Mouse (Mus musculus) erythroblast, embryonic 14.5 days (primary cell): ENCODE measurements around the gene Megf6. TPM values are rescaled to one million over a fixed set of nuclear protein-coding genes. Genes with fewer than 3 reads are reported as not detected.

ENCODE experiments used
- H3K27me3 ChIP-seq: 2 replicates; pipeline ENCODE4 v1.6.1; 2012; ENCODE audit warnings: inconsistent platforms; ENCODE audit not compliant: control insufficient read depth
- H3K36me3 ChIP-seq: 2 replicates; pipeline ENCODE4 v1.6.1; 2012; ENCODE audit warnings: mild to moderate bottlenecking, inconsistent platforms; ENCODE audit not compliant: control insufficient read depth
- H3K4me1 ChIP-seq: 2 replicates; pipeline ENCODE4 v1.6.1; 2012; ENCODE audit warnings: inconsistent platforms; ENCODE audit not compliant: control insufficient read depth
- H3K4me3 ChIP-seq: replicated peaks from 2 replicates; pipeline ENCODE3; 2012; ENCODE audit warnings: moderate library complexity, mild to moderate bottlenecking, inconsistent platforms
- H3K9me3 ChIP-seq: 2 replicates; pipeline ENCODE4 v1.6.1; 2012; ENCODE audit warnings: low read length, inconsistent platforms, mixed read lengths; ENCODE audit not compliant: control insufficient read depth
- GATA1 ChIP-seq: IDR thresholded peaks from 2 replicates; pipeline ENCODE4 v1.6.1; 2012; ENCODE audit warnings: low read length, inconsistent platforms, mixed read lengths
- TAL1 ChIP-seq: IDR thresholded peaks from 3 replicates; pipeline ENCODE4 v1.6.1; 2012; ENCODE audit warnings: low read length, inconsistent platforms, mixed read lengths
- polyA plus RNA-seq: library from polyadenylated mRNA; stranded (reverse); fragments of >175 nt; gene quantifications from 2 replicates; pipeline ENCODE4 v1.2.3, GENCODE M21; 2012

The Megf6 gene
- polyA plus RNA-seq, 1 experiment, result under 0.01 TPM

- Histone ChIP-seq H3K27me3 (peaks cover 63% of the 10 kb centered on the region), H3K9me3 (peaks cover 2% of the 10 kb centered on the region; the same call in 1 of the 2 replicates), H3K36me3 (no peaks in the 10 kb centered on the region), H3K4me3 (no peak overlapping the region), H3K4me1 (peaks cover 2% of the 10 kb centered on the region)
- no peak for TF ChIP-seq GATA1
- TF ChIP-seq TAL1, result no peak
These were observed 1.5 kb downstream of the Megf6 start for GRCm38 (mm10) chr4:154171931-154172604.

GRCm38 (mm10) chr4:154177257-154177656 is 6.7 kb downstream of the Megf6 start:
- Histone ChIP-seq H3K36me3 (no peaks in the 10 kb centered on the region), H3K27me3 (peaks cover 20% of the 10 kb centered on the region), H3K9me3 (no peaks in the 10 kb centered on the region), H3K4me1 (no peaks in the 10 kb centered on the region; the same call in 1 of the 2 replicates), H3K4me3 (no peak overlapping the region)
- TF ChIP-seq TAL1 (no peak), GATA1 (no peak)

DNA sequence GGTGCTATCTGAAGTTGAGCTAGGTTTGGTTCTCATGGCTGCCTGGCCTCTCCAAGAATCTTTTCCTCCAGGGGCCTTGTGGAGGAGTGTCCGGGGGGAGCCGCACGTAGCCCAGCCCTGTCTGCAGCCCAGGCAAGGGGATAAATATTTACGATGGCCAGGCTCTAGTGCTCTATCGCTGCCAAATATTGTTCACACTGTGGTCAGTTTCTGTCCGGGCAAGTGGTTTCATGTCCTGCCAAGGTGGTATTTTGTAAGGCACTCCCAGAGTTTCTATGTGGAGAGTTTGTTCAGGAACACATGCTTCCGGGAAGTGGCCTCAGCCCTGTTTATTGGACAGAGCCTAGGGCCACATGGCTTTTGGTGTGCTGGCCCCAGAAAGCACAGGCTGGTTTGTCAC is 10.5 kb downstream of the Megf6 start:
- no peak for TF ChIP-seq GATA1
- TF ChIP-seq TAL1, result no peak
- H3K4me1 ChIP-seq, result no peaks in the 10 kb centered on the region; the same call in 1 of the 2 replicates
- no peaks in the 10 kb centered on the region for H3K9me3 ChIP-seq

GRCm38 (mm10) chr4:154183566-154183965 is 13.0 kb downstream of the Megf6 start:
- TF ChIP-seq TAL1 (no peak), GATA1 (no peak)
- H3K9me3 ChIP-seq, result no peaks in the 10 kb centered on the region
- H3K27me3 ChIP-seq, result no peaks in the 10 kb centered on the region

More for the DNA sequence above, 10.5 kb downstream of the Megf6 start:
- H3K27me3 ChIP-seq, result no peaks in the 10 kb centered on the region
- H3K4me3 ChIP-seq, result no peak overlapping the region
- H3K36me3 ChIP-seq, result no peaks in the 10 kb centered on the region

DNA sequence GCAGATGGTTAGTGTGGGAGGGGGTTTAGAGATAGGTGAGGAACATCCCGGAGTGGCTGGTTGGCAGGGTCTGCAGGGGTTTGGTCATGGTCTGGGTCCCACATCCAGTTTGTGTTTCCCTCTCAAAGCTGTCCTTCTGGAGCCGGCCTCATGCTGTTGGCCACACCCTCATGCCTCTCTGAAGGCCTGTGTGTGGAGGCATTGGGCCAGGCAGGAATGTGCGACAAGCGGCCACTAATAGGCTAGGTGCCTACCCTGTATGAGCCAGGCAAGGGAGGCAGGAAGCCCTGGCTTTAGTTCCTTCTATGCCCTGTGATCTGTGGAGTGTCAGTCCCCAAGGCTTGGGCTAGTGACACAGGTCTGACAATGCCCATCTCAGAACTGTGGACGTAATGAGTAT is 14.5 kb downstream of the Megf6 start:
- no peak overlapping the region for H3K4me3 ChIP-seq
- no peak for TF ChIP-seq GATA1
- TF ChIP-seq TAL1, result no peak
- H3K27me3 ChIP-seq, result no peaks in the 10 kb centered on the region
- H3K4me1 ChIP-seq, result no peaks in the 10 kb centered on the region
- no peaks in the 10 kb centered on the region for H3K36me3 ChIP-seq
- no peaks in the 10 kb centered on the region for H3K9me3 ChIP-seq

More at GRCm38 (mm10) chr4:154183566-154183965, 13.0 kb downstream of the Megf6 start:
- Histone ChIP-seq H3K36me3 (no peaks in the 10 kb centered on the region), H3K4me1 (no peaks in the 10 kb centered on the region), H3K4me3 (no peak overlapping the region)

DNA sequence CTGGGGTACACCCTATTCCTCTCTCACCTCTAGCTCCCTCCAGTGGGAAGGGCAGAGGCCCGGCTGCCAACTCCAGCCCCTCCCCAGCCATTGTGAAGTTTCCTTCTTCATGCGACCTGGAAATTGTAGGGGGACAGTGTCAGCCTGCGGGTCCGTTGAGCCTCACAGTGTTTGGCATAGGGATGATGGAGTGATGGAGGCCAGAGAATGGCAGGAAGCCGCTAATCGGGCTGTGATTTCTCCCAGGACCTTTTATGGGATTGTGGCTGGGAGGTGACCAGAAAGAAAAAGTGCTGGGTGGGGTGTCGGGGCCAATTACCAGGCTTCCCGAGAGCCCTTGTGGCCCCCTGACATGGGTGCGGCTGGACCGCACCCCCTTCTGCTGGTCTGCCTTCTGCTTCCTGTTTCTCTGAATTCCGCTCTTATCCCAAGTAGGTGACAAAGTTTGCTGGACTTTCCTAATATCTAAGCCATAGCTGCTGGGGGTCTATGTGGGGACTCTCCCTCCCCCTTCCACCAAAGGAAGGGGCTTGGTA is 15.5 kb downstream of the Megf6 start:
- H3K4me1 ChIP-seq, result no peaks in the 10 kb centered on the region
- no peaks in the 10 kb centered on the region for H3K9me3 ChIP-seq
- H3K27me3 ChIP-seq, result no peaks in the 10 kb centered on the region
- H3K4me3 ChIP-seq, result no peak overlapping the region
- no peaks in the 10 kb centered on the region for H3K36me3 ChIP-seq
- TF ChIP-seq TAL1 (no peak), GATA1 (no peak)

DNA sequence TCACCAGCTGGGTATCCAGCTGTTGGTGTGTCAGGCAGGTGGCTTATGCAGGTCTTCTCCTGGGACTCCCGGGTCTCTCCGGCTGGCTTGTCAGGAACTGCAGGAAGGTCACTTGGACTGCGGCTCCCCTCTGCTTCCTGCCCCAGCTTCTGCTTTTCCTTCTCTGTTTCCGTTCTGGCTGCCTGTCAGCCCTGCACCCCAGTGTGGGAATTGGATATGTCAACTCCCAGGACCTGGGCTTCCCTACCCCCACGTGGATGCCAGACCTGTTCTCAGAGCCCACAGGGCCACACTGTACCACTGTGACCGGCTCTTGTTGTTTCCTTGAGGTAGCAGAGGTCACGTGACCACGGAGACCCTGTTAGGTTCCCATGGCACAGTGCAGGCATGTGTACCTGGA is 18.4 kb downstream of the Megf6 start:
- TF ChIP-seq GATA1, result no peak
- no peak for TF ChIP-seq TAL1
- H3K4me3 ChIP-seq, result no peak overlapping the region
- H3K9me3 ChIP-seq, result no peaks in the 10 kb centered on the region
- no peaks in the 10 kb centered on the region for H3K36me3 ChIP-seq
- H3K4me1 ChIP-seq, result no peaks in the 10 kb centered on the region
- no peaks in the 10 kb centered on the region for H3K27me3 ChIP-seq

DNA sequence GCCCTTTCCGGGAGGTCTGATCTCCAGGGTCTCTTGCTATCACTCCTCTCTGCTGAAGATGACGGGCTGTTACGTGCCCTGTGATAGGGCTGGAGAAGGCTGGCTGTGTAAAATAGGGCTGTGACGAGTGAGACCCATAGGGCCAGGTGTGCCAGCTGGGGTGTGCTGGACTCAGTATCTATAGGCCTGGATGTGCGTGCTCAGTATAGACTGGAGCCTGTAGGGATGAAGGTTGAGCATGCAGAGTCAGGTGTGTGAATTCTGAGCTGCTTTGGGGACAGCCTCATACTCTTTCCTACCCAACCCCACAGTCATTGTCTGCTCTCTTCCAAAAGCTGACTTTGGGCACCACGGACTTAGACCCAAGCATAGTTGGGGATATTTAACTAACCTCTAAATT is 27.4 kb downstream of the Megf6 start:
- H3K4me1 ChIP-seq, result no peaks in the 10 kb centered on the region
- no peaks in the 10 kb centered on the region for H3K9me3 ChIP-seq
- no peak overlapping the region for H3K4me3 ChIP-seq
- no peaks in the 10 kb centered on the region for H3K27me3 ChIP-seq
- TF ChIP-seq GATA1 (no peak), TAL1 (no peak)
- no peaks in the 10 kb centered on the region for H3K36me3 ChIP-seq

- no peaks in the 10 kb centered on the region for H3K9me3 ChIP-seq
- H3K4me1 ChIP-seq, result no peaks in the 10 kb centered on the region
- H3K36me3 ChIP-seq, result no peaks in the 10 kb centered on the region
- H3K27me3 ChIP-seq, result no peaks in the 10 kb centered on the region
- H3K4me3 ChIP-seq, result no peak overlapping the region
- TF ChIP-seq TAL1, result no peak
- TF ChIP-seq GATA1, result no peak
These were observed 27.9 kb downstream of the Megf6 start for GRCm38 (mm10) chr4:154198377-154198961.
